Mouse (Mus musculus): Measurements from ENCODE around the gene Msx2. TPM values are rescaled to one million over a fixed set of nuclear protein-coding genes. Genes with fewer than 3 reads are reported as not detected.

Gene Msx2
- total RNA-seq, 4 experiments from 2014 or later: 0.25 to 0.34 (median 0.26) TPM; not detected in 1

- DNase-seq (ENCODE audit: low spot score in 2 of 2): no peak
These were observed 7.6 kb downstream of the Msx2 start for GRCm38 (mm10) chr13:53465191-53465820.

GRCm38 (mm10) chr13:53464441-53465001, 8.4 kb downstream of the Msx2 start:
- no peak for DNase-seq (ENCODE audit: low spot score in 2 of 2)

GRCm38 (mm10) chr13:53463946-53464345, 8.9 kb downstream of the Msx2 start:
- DNase-seq (ENCODE audit: low spot score in 2 of 2): no peak

- no peak for DNase-seq (ENCODE audit: low spot score in 2 of 2)
These were observed 9.8 kb downstream of the Msx2 start for GRCm38 (mm10) chr13:53463037-53463436.

- DNase-seq (ENCODE audit: low spot score in 2 of 2): no peak
These were observed 10.3 kb downstream of the Msx2 start for GRCm38 (mm10) chr13:53462649-53462970.

DNA sequence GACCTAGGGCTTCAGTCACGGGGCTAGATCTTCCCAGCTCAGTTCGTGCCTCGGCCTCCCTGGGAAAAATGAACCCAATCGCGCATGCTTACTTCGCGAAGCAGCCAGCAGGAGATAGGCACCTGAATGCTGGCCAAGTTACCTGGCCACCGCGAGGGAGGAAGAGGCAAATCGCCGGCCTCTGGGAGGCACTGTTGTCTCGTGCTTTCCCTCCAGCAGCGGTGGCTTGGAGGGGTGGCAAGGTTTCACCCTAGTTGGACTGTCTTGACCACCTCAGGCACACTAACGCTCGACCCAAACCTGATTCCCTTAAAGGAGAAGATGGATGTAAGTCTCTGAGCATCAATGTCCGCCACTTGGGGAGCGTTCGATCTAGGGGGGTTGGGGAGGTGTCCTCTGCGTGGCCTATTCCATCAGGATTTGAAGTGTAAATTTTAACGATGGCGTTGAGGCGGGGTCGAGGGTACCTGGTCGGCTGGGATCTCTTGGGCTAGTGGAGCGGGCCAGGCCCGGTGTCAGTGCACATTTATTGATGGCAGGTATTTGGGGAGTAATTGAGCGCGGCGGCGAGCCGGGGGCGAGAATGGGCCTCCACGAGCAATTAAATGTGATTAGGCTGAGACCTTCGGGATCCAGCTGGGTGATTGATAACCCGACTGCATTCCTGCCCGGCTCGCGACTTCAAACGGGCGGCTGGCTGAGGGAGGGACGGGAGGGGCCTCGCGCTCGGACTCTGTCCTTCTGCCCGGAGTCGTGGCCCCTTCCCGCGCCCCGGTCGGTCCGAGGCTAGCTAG, 10.8 kb downstream of the Msx2 start:
- no peak for DNase-seq (ENCODE audit: low spot score in 2 of 2)

GRCm38 (mm10) chr13:53461346-53461745, 11.5 kb downstream of the Msx2 start:
- DNase-seq (ENCODE audit: low spot score in 2 of 2): no peak

DNA sequence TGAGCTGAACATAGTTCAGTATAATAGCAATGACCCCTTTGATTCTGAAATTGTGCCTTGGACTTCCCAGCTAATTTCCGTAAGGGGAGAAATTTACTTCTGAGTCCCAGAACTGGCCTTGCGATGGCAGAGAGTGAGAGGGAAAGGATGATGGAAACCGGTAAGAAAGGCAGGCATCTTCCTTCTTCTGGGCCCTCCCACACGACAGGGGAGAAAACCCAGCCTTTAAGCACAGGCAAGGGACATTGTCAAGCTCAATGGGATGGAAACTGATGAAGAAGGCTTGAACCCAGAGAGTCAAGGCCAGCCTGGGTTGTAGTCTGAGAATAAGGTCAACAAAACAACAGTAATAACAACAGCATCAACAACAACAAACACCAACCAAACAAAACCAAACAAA, 14.1 kb downstream of the Msx2 start:
- no peak for DNase-seq (ENCODE audit: low spot score in 2 of 2)

DNA sequence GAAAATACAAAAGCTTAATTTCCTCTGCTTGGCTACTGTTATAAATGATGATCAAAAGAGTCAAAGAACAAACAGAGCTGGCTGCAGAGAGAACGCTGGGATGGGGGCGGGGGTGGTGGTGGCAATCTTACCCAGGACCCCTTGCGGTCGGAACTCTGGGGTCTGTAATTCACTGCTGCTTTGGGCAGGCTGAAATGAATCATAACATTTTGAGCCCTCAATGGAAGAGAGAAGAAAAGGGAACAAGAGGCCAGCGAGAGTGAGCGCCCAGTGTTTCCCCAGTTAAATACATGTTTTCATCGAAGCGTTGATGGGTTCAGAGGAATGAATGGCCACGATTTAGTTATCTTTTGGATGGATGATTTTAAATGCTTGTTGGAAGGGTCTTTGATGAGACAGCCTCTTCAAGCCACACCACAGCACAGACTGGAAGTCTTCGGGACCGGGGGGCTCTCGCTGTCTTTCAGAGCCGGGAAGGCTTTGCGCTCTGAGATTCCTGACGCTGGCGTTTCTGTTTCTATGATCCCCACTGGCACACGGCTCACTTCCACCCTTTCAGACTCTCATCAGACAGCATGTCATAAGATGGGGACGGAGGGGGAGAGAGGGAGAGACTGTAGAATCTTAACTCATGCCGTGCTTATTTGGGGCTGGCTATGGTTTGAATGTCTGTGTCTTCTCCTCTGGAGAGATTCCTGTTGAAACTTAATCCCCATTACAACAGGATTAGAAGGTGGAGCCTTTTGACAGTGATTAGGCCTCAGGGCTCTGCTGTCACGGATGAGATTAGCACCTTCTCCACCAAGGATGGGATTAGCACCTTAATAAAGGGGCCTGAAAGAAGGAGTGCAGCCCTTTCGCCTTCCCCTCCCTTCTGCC, 17.8 kb downstream of the Msx2 start:
- no peak for DNase-seq (ENCODE audit: low spot score in 2 of 2)

GRCm38 (mm10) chr13:53453927-53454326, 18.9 kb downstream of the Msx2 start:
- no peak for DNase-seq (ENCODE audit: low spot score in 2 of 2)

DNA sequence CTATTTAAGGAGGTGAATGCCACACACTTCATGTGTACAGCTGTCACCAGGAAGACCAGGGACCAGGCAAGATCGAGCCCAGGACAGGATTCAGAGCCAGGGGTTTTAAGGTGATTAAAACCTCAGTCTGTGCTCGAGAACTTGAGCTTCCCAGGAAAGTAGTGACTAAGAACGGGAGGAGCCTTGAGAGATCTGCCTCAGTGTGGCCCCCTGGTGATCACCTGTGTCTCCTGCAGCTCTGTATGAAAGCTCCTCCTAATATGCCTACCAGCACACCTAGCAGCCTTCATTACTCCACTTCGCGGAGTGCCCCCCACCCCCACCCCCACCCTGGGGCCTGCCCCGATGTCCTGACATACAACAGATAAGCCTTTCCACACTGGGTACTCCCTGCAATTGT, 25.3 kb downstream of the Msx2 start:
- no peak for DNase-seq (ENCODE audit: low spot score in 2 of 2)

DNA sequence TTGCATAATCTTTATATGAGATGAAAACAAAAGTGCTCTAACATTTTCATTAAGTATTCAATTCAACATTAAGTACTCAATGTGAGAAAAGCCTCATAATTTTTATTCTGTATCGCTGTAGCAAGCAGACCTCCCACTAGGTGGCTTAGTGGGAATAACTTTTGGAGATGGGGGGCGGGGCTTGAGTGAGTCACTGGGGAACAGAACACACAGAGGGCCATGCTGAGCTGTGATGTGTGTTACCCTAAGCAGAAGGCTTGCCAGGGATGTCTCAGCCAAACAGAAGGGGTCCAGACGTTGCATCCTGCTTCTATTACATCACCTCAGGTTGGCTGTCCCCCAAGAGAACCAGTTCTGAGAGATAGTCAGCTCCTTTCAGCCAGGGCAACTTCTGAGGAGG, 29.3 kb downstream of the Msx2 start:
- DNase-seq (ENCODE audit: low spot score in 2 of 2): peak in 1 of 2 experiments; percentile 8

- no peak for DNase-seq (ENCODE audit: low spot score in 2 of 2)
These were observed 30.5 kb downstream of the Msx2 start for GRCm38 (mm10) chr13:53442168-53442980.

- DNase-seq (ENCODE audit: low spot score in 2 of 2): no peak
These were observed 31.4 kb downstream of the Msx2 start for GRCm38 (mm10) chr13:53441307-53442028.

- no peak for DNase-seq (ENCODE audit: low spot score in 2 of 2)
These were observed 32.9 kb downstream of the Msx2 start for GRCm38 (mm10) chr13:53439957-53440356.

- peak; percentile 18 to 51 for DNase-seq (ENCODE audit: low spot score in 2 of 2)
These were observed 46.4 kb downstream of the Msx2 start for GRCm38 (mm10) chr13:53426507-53426906.

DNA sequence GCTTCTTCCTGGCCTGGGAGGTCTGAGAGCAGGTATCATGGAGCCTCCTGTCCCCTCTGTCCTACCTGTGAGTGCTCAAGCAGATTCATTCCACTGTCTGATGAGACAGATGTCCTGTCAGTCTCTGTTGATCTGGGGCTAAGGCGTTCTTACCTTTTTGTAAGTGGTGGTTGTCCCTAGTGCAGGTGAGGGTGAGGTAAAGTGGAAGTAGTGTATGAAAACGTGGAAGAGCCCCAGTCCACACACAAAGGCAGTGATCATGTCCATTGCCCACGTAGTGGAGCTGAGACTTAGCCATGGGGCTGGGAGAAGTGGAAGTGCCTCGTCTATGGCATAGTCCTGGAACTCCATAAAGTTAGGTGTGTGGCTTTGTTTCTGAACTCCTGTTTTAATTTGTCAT, 51.7 kb downstream of the Msx2 start:
- no peak for DNase-seq (ENCODE audit: low spot score in 2 of 2)

DNA sequence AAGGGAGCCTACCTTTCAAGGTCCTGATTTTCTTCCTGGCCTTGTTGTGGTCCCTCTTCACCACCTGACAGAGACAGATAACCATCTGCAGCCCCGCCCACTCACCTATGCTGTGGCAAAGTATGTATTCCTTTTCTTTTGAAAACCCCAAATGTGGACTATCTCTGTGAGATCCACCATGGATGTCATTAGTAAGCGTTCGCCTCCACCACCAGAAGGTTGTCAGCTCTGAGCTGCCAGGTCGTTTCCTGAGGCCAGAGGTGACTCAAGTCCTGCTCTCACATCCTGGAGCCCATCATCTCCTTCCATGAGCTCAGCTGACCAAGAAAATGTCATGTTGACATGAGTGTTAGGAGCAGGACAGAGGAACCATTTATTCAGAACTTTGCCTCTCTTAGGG, 52.1 kb downstream of the Msx2 start:
- no peak for DNase-seq (ENCODE audit: low spot score in 2 of 2)

- DNase-seq (ENCODE audit: low spot score in 2 of 2): no peak
These were observed 53.2 kb downstream of the Msx2 start for GRCm38 (mm10) chr13:53419681-53420080.

DNA sequence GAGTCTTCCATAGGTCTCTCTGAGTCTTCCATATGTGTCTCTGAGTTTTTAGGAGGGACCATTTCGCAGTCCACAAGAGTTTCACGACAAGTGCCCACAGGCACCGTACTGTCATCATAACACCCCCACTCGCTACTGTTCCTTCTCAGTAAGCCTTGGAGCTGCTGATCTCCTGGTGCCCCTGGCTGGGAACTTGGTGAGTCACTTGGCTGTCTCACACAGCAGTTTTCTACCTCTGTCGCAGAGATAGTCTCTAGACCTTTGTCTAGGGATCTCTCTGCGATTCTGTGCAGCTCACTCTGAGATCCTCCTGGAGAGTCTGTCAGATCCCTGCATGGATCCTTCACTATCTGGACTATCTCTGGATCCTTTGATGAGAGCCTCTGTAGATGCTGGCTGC, 55.2 kb downstream of the Msx2 start:
- DNase-seq (ENCODE audit: low spot score in 2 of 2): no peak

Measured in left cerebral cortex, adult 8-10 months (tissue).